Mouse (Mus musculus) left cerebral cortex, adult 11 months (tissue): ENCODE results near the gene Zic1.

ENCODE experiments used
- DNase-seq: peaks from one replicate; pipeline ENCODE4 v3.0.0; 2022; ENCODE audit warnings: low spot score

Zic1 gene

DNA sequence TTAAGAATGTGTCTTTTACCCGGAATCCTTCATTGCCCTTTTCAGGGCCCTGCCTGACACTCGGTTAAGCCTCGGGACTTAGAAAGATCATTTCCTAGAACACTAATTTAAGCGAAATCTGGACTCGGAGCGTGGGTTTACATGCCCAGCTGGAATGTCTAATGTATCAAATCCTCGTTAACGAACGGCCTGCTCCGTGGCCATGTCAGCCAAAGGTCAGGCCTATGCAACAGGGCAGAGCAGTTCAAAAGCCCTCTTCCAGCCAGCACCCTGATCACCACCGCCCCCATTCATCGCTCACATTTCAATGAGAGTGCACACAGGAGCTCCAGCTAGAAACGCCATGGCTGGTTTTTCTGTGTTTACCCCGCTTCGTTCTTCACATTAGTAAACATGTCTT lies 12.8 kb downstream of the Zic1 start:
- no peak for DNase-seq

DNA sequence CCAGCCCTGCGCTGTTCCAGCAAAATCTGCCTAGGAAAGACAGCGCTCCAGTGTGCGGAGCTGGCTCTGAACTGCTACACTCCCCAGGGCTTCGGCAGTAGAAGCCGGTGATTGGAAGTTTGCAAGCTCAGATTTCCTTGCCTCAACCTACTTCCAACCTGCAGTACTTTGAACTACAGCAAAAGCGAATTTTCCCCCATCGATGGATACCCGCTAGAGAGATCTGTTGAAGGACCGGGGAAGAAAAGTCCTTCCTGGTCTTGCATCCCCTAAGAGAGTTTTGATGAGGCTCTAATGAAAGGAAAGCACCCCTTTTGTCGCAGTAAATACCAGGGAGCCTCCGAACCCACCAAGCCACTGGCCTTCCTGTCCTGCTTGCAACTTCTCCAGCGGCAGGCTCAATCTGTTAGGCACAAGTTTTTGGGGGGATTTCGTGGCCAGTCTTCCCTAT lies 13.6 kb downstream of the Zic1 start:
- no peak for DNase-seq

DNA sequence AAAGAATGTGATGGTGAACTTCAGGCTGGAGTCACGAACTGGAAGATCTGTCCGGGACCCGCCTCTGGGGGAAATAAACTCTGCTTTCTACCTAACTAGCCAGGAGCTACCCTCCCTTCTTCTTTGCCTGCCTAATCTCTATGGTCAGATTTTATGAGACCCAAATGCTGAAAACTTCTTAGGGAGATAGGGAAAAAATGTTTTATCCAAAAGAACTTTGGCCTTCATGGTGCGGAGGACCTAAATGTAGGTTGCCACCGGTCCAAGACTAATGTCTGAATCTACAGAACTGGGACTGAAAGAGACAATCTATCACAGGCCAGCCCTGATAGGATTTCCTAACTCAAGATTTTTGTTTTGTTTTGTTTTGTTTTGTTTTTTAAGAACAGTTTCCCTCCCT lies 14.2 kb downstream of the Zic1 start:
- DNase-seq: no peak

DNA sequence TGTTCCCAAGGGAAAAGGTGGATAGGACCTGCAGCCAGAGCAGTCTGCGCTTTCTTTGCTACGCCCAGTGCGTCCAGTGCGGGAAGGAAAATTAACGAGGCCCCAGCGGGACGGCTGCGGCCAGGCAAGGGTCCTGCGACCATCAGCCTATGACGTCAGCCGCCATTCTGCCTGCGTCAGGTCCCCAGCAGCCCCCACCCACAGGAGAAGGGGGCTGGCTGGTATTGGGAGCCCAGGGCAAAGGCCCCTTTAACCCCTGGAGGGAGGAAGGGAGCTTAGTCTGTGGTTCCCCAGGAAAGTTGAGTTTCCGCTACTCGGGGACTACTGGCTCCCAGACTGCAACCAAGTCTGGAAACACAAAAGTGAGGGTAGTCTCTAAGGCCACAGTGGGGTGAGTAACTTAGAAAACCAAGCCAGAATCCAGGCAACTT lies 14.7 kb downstream of the Zic1 start:
- no peak for DNase-seq

DNA sequence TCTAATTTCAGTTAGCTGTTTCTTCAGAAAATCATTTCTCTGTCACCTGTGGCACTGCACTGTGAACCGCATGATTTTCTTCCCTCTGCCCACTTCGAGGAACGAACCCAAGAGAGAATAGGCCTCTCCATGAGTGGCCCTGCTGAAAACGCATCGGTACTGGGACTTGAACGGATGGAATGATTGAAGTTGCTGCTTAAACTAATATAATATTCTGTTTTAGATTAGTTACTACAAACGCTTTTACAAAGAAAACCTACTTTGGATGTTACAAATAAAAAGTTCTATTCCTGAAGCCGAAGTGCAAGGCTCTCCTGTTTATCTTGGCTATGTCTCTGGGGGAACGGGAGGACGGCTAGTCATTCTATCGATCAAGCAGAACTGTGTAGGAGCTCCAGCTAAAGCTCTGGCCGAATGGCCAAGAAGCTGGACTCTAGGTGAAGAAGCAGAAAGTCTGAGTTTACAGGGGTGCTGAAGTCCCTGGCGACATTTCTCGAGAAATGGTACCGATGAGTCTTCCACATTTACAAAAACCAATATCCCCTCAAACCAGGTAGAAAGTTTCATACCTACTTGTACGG lies 15.3 kb downstream of the Zic1 start:
- DNase-seq: no peak

DNA sequence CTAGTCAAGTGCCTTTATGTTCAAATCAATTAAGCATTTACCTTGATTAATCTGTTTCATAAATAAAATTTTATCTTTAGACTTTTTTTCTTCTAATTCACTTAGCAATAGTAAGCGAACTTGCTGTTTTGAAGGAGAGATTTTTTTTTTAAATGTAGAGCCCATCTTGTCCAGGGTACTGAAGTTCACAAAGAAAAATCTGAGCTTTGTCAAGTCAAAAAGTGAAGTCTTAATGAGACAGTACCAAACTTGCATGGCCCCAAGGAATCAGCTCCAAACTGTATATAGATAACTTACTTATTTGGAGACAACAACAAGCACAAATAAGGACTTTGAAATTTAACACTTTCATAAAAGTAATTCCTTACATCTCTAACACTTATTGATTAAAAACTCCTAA lies 16.9 kb downstream of the Zic1 start:
- DNase-seq: no peak

DNA sequence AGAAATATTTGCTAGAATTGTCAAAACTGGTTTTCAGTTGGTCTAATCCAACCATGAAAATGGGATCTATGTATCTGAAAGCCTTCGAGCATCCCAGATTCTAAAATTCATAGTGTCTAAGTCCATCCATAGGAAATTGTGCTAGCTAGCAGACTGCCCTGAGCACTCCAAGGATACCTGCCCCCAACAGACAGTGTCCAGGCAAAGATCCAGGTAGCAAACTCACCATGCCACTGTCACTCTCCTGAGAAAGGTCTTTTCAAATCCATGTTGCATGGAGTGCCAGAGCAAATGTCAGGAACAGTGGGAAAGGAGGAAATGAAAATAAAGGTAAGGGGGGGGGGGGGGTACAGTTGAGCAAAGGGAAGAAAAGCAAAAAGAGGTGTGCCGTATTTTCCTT lies 18.0 kb downstream of the Zic1 start:
- DNase-seq: no peak
